Mouse (Mus musculus): Measurements from ENCODE around the gene Bach2.

Gene Bach2

GRCm38 (mm10) chr4:32389107-32389800 is 150.7 kb downstream of the Bach2 start:
- DNase-seq (ENCODE audit: low spot score) = no peak

DNA sequence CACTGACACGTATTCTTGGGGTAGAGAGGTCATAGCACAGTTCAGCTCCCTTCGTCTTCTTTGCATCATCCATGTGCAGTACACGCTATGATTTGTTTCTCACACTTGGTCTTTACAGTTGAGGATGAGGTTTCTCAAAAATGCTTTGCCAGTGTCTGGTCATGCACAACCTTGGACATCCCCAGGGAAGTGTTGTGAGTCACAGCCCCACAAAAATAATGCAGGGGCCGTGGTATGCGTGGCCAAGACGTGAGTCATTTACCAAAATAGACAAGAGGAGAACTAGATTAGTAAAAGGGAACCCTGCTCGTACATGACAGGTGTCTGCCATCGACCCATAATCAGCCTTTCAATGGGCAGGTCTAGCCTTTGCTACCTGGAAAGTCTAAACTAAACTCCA is 152.7 kb downstream of the Bach2 start:
- DNase-seq (ENCODE audit: low spot score) = no peak

DNA sequence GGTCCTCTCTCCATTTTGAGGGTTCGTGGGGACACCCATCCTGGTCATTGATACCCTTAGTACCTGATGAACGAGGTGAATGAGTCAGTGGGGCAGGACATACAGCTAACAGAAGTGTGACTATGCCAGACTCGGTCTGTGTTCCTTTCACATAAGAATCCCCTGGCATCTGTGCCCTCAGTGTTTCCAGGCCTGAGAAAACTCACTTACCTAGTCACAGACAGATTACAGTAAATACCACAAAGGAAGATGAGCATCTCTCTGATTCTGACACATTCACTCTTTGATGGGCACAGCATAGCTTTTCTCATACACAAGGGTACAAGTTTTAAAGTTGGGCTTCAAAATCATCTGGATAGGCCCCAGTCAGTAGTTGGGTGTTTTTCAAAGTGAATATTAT is 154.6 kb downstream of the Bach2 start:
- DNase-seq (ENCODE audit: low spot score) = no peak

GRCm38 (mm10) chr4:32393951-32394350 is 155.3 kb downstream of the Bach2 start:
- no peak for DNase-seq (ENCODE audit: low spot score)

GRCm38 (mm10) chr4:32394850-32395249 is 156.2 kb downstream of the Bach2 start:
- DNase-seq (ENCODE audit: low spot score) = no peak

- no peak for DNase-seq (ENCODE audit: low spot score)
Measured at GRCm38 (mm10) chr4:32401459-32401858, 162.9 kb downstream of the Bach2 start.

DNA sequence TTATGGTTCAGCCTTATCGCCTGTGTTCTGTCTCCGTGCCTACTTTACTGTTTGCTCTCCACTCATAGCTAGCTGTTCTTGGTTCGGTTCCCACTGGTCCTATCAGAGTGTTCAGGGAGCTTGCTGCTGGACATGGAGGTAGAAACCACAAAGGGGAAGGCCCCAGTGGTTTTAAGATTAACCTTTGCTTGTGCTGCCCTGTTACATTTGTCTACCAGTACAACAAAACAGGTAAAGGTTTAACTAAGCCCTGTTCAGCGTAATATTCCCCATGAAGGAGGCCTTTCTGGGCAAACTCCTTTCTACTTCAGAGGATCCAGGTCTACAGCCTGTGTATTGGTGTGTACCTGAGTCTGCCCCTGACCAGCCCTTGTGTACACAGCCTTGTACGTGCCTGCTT is 164.9 kb downstream of the Bach2 start:
- DNase-seq (ENCODE audit: low spot score) = no peak

- no peak for DNase-seq (ENCODE audit: low spot score)
Measured at GRCm38 (mm10) chr4:32405149-32405882, 166.7 kb downstream of the Bach2 start.

DNA sequence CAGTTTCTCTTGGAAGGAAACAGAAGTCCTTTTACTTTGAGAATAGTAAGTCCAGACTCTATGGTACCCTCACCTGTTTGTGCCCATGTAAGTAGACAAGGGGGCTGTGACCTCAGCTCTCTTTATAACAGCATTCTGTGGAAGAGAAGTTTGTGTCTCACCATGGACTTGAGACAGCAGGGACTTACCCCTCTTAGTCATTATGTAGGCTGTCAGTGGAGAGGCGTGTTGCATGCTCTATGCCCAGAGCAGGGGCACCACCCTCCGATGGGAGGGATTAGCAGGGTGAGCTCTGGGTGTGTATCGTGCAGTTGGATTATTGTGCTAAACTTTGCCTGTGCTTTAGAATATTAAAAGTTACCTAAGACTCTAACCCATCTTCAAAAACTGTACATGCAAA is 167.4 kb downstream of the Bach2 start:
- DNase-seq (ENCODE audit: low spot score) = no peak

DNA sequence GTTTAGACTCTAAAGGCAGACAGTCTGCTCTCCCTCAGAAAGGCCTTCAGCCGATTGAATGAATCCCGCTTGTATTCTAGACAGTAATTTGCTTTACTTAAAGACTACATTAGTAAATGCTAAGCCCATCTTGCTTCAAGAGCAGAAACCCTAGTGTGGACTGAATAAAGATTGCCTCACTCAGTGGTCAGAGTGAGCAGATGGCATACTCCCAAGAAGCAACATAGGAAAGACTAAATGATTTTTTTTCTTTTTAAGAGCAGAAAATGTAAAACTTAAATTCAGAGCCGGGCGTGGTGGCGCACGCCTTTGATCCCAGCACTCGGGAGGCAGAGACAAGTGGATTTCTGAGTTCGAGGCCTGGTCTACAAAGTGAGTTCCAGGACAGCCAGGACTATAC is 169.9 kb downstream of the Bach2 start:
- no peak for DNase-seq (ENCODE audit: low spot score)

DNA sequence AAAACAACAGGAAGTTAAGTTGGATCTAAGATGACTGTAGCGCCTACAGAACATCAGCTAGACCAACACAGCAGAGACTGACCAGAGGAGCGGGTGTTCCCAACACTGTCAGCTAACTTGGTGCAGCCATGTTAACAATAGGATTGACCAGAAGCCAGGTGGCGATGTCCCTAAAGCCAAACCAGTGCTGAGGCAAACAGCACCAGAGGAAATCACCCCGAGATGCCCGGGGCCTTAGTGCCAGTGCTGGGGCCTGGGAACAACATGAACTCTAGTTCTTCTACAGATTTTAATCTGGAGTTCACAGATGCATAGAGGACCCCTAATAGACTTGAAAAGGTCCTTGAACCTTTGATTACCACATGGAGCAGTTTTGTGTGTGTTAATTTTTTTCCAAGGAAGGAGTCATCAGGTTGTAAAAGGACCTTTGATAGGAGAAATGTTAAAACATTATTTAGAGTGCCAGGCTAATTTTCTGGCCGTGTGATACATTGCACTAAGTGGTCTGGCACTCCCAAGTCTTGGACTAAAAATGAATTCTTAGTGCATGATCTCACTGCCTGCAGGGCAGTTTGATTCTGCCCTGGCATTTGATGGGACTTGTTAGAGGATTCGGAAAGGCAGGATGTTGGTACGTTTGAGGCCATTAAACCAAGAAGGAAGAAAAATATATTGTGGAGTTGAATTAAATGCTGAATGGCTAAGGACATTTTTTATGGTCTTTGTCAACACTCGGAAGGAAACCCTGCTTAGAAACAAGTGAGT is 170.7 kb downstream of the Bach2 start:
- no peak for DNase-seq (ENCODE audit: low spot score)

GRCm38 (mm10) chr4:32413063-32413462 is 174.5 kb downstream of the Bach2 start:
- DNase-seq (ENCODE audit: low spot score) = no peak

DNA sequence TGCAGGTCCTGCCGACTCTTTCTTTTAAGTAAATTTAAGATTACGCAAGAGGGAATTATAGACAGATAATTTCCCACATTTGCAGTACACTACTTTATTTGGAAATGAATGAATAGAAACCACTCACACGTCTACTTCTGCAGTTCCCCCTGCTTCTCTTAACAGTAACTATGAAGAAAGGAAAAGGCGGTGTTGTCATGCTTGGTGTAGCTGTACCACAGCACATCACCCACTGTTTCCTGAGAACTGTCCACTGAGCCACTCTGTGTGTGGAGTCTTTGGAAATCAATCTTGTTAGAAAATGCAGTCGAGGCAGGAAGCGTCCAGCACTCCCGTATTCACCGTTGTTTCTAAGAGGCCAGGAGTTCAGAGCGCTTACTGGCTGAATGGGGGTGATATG is 174.9 kb downstream of the Bach2 start:
- no peak for DNase-seq (ENCODE audit: low spot score)

GRCm38 (mm10) chr4:32414959-32415358 is 176.4 kb downstream of the Bach2 start:
- no peak for DNase-seq (ENCODE audit: low spot score)

- no peak for DNase-seq (ENCODE audit: low spot score)
Measured at GRCm38 (mm10) chr4:32417939-32418338, 179.3 kb downstream of the Bach2 start.

DNA sequence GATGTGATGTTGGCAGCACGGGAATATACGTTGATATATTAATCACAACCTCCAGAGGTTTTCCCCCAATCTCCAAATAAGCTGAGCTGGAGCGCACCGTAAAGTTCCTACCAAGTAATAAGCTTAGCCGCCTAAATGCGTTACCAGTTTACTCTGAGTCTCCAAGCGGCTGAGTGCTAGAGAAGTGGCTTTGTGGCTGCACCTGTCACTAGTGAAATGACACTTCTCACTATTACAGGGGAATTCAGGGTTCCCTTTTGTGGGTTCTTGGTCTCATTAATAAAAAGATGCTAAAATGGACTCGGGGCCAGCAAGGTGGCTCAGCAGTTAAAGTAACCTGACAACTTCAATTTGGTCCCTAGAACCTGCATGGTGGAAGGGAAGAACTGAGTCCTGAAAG is 183.0 kb downstream of the Bach2 start:
- no peak for DNase-seq (ENCODE audit: low spot score)

- no peak for DNase-seq (ENCODE audit: low spot score)
Measured at GRCm38 (mm10) chr4:32422427-32422826, 183.8 kb downstream of the Bach2 start.

DNA sequence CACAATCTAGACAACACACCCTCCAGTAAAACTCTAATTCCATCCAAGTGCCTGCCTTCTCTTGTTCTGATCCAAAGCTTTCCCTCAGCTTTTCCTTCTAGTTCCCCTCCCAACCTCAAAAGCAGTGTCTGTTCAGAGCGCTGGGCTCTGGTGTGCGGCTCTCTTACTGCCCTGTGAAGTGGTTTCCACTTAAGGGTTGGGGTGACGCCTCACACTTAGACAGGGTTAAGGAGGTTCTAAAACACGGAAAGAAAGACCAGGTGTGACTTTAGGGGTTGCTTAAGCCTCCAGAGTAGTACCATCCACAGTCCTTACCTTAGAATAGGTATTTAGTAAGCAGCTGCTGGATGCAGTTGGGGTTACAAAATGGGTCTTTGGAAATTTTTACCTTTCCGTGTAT is 185.1 kb downstream of the Bach2 start:
- no peak for DNase-seq (ENCODE audit: low spot score)

DNA sequence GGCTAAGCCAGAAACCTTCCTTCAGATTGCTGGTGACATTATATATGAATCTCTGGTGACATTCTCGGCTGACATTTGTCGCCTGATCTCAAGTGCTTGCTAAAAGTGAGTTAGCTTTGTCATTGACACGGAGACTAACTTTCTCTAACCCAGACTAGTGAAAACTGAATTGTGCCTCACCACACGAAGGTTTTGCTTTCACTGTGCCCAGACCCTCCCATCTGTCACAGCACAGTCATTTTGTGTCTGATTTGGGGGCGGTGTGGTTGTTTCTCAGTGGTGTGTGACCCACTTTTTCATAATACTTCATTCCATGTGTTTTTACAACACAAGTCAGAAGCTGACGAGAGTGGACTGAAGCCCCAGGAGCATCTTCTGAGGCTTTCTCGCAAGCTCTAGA is 185.8 kb downstream of the Bach2 start:
- DNase-seq (ENCODE audit: low spot score) = no peak

DNA sequence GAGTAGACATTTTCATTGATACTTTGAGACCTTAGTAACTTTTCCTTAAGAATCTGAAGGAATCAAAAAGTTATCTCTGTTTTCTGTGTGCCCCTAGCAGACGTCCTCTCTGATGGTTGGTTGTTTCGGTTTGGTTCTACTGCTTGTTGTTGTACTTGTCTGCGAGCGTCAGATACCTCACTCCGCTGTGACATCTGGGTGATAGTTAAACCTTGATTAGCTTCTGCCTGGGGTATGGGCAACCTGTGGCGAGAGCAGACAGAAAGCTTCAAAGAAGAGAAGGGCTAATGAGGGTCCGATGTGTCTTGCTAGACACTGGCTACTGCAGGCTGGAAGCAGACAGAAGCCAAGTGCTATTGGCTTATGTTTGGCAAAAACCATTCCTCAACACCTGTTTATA is 186.5 kb downstream of the Bach2 start:
- DNase-seq (ENCODE audit: low spot score) = no peak

DNA sequence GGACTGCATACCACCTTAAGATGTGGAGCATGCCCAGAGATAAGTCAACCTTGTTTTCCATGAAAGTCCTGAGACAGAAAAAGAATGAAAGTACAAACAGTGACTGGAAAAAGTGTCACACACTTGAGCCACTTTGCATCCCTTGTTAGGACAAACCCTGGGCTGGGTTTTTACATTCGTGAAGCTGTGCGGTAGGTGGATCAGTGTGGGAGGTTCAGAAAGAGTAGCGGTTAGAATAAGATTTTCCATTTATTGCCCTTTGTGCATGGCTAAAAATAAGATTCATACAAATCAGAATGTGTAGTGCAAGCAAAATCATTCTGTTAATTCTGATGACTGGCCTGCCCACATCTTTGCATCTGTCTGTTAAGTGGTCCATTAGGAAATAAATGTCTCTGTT is 187.0 kb downstream of the Bach2 start:
- DNase-seq (ENCODE audit: low spot score) = no peak

DNA sequence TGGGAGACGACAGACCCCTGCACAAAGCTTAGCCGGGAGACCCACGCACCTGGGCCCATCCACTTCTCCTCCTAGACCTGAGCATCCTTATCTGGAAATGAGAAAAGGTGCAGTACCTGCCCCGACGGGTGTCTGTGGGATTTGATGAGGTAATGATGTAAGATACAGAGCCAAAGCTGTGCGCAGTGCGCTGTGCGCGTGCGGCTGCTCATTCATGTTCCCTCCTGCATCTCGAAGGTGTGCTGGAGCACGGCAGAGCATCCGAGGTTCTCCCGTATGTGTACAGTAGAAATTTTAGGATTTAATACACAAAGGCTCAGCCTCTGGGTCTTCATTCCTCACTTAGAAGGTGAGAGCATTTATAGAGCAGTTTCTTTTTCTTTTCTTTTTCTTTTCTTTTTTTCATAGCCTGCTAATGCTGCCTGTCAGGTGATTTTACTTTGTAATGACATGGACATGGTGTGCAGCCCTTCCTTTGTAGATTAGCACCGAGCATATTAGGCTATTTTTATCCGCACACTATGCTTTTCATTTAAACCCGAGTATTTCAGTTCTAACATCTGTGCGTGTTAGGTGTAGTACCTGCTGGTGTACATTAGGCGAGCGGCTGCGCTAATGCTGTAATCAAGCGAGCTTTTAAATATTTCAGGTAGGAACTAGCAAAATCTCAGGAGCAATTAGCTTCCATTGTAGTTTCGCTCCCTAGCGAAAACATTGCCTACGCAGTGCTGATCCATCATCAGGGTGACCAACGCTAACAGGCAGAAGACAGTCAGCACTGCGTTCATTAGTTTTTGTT is 188.4 kb downstream of the Bach2 start:
- DNase-seq (ENCODE audit: low spot score) = no peak
